Mouse (Mus musculus) 416B (cell line): ENCODE measurements around the gene Atic.

Experiments
- DNase-seq: peaks from one replicate; pipeline ENCODE4 v3.0.0; 2011; ENCODE audit warnings: low read depth

The Atic gene

GRCm38 (mm10) chr1:71556688-71557612 lies at the start of gene Atic:
TSS of gene Atic (plus strand) at chr1:71557150.
- DNase-seq, result peak; percentile 96

GRCm38 (mm10) chr1:71507251-71507650 lies 49.7 kb upstream of the Atic start:
- DNase-seq, result no peak

- no peak for DNase-seq
These were observed 41.9 kb upstream of the Atic start for GRCm38 (mm10) chr1:71515041-71515440.

- DNase-seq, result no peak
These were observed 27.9 kb upstream of the Atic start for GRCm38 (mm10) chr1:71528808-71529648.

GRCm38 (mm10) chr1:71530779-71531178 lies 26.2 kb upstream of the Atic start:
- DNase-seq, result peak; percentile 38

GRCm38 (mm10) chr1:71531653-71532052 lies 25.3 kb upstream of the Atic start:
- peak; percentile 78 for DNase-seq

- DNase-seq, result no peak
These were observed 17.3 kb upstream of the Atic start for GRCm38 (mm10) chr1:71539641-71540040.

GRCm38 (mm10) chr1:71540437-71540836 lies 16.5 kb upstream of the Atic start:
- no peak for DNase-seq

GRCm38 (mm10) chr1:71550626-71551195 lies 6.2 kb upstream of the Atic start:
- DNase-seq, result no peak

- no peak for DNase-seq
These were observed 3.7 kb downstream of the Atic start for GRCm38 (mm10) chr1:71560626-71561025.

- no peak for DNase-seq
These were observed 7.3 kb downstream of the Atic start for GRCm38 (mm10) chr1:71564291-71564690.

GRCm38 (mm10) chr1:71567884-71568605 lies 11.1 kb downstream of the Atic start:
- no peak for DNase-seq

- DNase-seq, result no peak
These were observed 13.2 kb downstream of the Atic start for GRCm38 (mm10) chr1:71570116-71570515.

- DNase-seq, result no peak
These were observed 19.0 kb downstream of the Atic start for GRCm38 (mm10) chr1:71575987-71576386.

GRCm38 (mm10) chr1:71576837-71577236 lies 19.9 kb downstream of the Atic start:
- no peak for DNase-seq

- DNase-seq, result no peak
These were observed 22.6 kb downstream of the Atic start for GRCm38 (mm10) chr1:71579526-71579925.

- DNase-seq, result no peak
These were observed 23.5 kb downstream of the Atic start for GRCm38 (mm10) chr1:71580408-71580807.

- DNase-seq, result no peak
These were observed 26.4 kb downstream of the Atic start for GRCm38 (mm10) chr1:71583302-71583701.

- DNase-seq, result no peak
These were observed 26.9 kb downstream of the Atic start for GRCm38 (mm10) chr1:71583900-71584299.

GRCm38 (mm10) chr1:71586658-71587057 lies 29.7 kb downstream of the Atic start:
- no peak for DNase-seq

- DNase-seq, result no peak
These were observed 33.1 kb downstream of the Atic start for GRCm38 (mm10) chr1:71590038-71590437.

- DNase-seq, result no peak
These were observed 36.2 kb downstream of the Atic start for GRCm38 (mm10) chr1:71593184-71593583.
